Mouse (Mus musculus): Measurements from ENCODE around the gene Togaram2. TPM values are rescaled to one million over a fixed set of nuclear protein-coding genes. Genes with fewer than 3 reads are reported as not detected.
A peak's percentile ranks its signal among the peaks of the same experiment; 100 is the strongest.

The Togaram2 gene
- polyA plus RNA-seq, 1 experiment from 2014 or later = 0.50 TPM

GRCm38 (mm10) chr17:71658666-71659065, 14.4 kb upstream of the Togaram2 start:
- Histone ChIP-seq H3K36me3 (peaks cover 41% of the 10 kb centered on the region), H3K9me3 (no peaks in the 10 kb centered on the region), H3K27me3 (no peaks in the 10 kb centered on the region), H3K27ac (no peak overlapping the region), H3K4me2 (no peak overlapping the region), H3K4me3 (no peak overlapping the region), H3K4me1 (0 out of 2 replicates have a peak, but pooled peaks cover 4% of the 10 kb centered on the region), H3K9ac (no peak overlapping the region)
- no peak for ATAC-seq (ENCODE audit: insufficient number of reproducible peaks, low FRiP score, low TSS enrichment, low read depth)
- 93% methylated on average over 10 of the region's 10 CpGs for WGBS

GRCm38 (mm10) chr17:71660390-71660789, 12.7 kb upstream of the Togaram2 start:
- 34% methylated on average over 1 of the region's 1 CpGs for WGBS
- no peak overlapping the region for H3K27ac ChIP-seq
- no peaks in the 10 kb centered on the region for H3K27me3 ChIP-seq
- H3K4me3 ChIP-seq = no peak overlapping the region
- no peaks in the 10 kb centered on the region for H3K9me3 ChIP-seq
- no peak overlapping the region for H3K4me2 ChIP-seq
- ATAC-seq (ENCODE audit: insufficient number of reproducible peaks, low FRiP score, low TSS enrichment, low read depth) = no peak
- H3K36me3 ChIP-seq = peaks cover 32% of the 10 kb centered on the region
- no peak overlapping the region for H3K9ac ChIP-seq
- H3K4me1 ChIP-seq = 0 out of 2 replicates have a peak, but pooled peaks cover 4% of the 10 kb centered on the region

- Histone ChIP-seq H3K27me3 (no peaks in the 10 kb centered on the region), H3K4me1 (0 out of 2 replicates have a peak, but pooled peaks cover 4% of the 10 kb centered on the region), H3K9ac (0 out of 2 replicates have a peak overlapping the region, but pooled peaks have one; percentile 20), H3K4me2 (peak overlapping the region; percentile 59), H3K27ac (no peak overlapping the region), H3K9me3 (no peaks in the 10 kb centered on the region), H3K36me3 (peaks cover 13% of the 10 kb centered on the region), H3K4me3 (peak overlapping the region; percentile 37)
- 7% methylated on average over 21 of the region's 21 CpGs for WGBS
- peak; percentile 59 for ATAC-seq (ENCODE audit: insufficient number of reproducible peaks, low FRiP score, low TSS enrichment, low read depth)
Observed at GRCm38 (mm10) chr17:71662751-71663250, 10.3 kb upstream of the Togaram2 start.

GRCm38 (mm10) chr17:71663491-71663890, 9.6 kb upstream of the Togaram2 start:
- no peaks in the 10 kb centered on the region for H3K27me3 ChIP-seq
- peaks cover 10% of the 10 kb centered on the region for H3K36me3 ChIP-seq
- no peak overlapping the region for H3K4me2 ChIP-seq
- H3K4me1 ChIP-seq = 0 out of 2 replicates have a peak, but pooled peaks cover 4% of the 10 kb centered on the region
- H3K27ac ChIP-seq = no peak overlapping the region
- ATAC-seq (ENCODE audit: insufficient number of reproducible peaks, low FRiP score, low TSS enrichment, low read depth) = no peak
- no peaks in the 10 kb centered on the region for H3K9me3 ChIP-seq
- no peak overlapping the region for H3K4me3 ChIP-seq
- no peak overlapping the region for H3K9ac ChIP-seq
- 76% methylated on average over 6 of the region's 6 CpGs for WGBS

GRCm38 (mm10) chr17:71664172-71664571, 8.9 kb upstream of the Togaram2 start:
- H3K27me3 ChIP-seq = no peaks in the 10 kb centered on the region
- no peak for ATAC-seq (ENCODE audit: insufficient number of reproducible peaks, low FRiP score, low TSS enrichment, low read depth)
- WGBS = 63% methylated on average over 1 of the region's 1 CpGs
- no peaks in the 10 kb centered on the region for H3K9me3 ChIP-seq
- no peak overlapping the region for H3K4me3 ChIP-seq
- no peak overlapping the region for H3K27ac ChIP-seq
- H3K36me3 ChIP-seq = 0 out of 2 replicates have a peak, but pooled peaks cover 4% of the 10 kb centered on the region
- H3K4me2 ChIP-seq = no peak overlapping the region
- H3K9ac ChIP-seq = no peak overlapping the region
- H3K4me1 ChIP-seq = 0 out of 2 replicates have a peak, but pooled peaks cover 4% of the 10 kb centered on the region

GRCm38 (mm10) chr17:71665201-71665600, 7.9 kb upstream of the Togaram2 start:
- Histone ChIP-seq H3K4me2 (no peak overlapping the region), H3K27ac (no peak overlapping the region), H3K9me3 (no peaks in the 10 kb centered on the region), H3K36me3 (no peaks in the 10 kb centered on the region), H3K9ac (no peak overlapping the region), H3K4me3 (no peak overlapping the region), H3K4me1 (0 out of 2 replicates have a peak, but pooled peaks cover 4% of the 10 kb centered on the region), H3K27me3 (no peaks in the 10 kb centered on the region)
- WGBS = 83% methylated on average over 4 of the region's 4 CpGs
- ATAC-seq (ENCODE audit: insufficient number of reproducible peaks, low FRiP score, low TSS enrichment, low read depth) = no peak

GRCm38 (mm10) chr17:71669511-71669910, 3.5 kb upstream of the Togaram2 start:
- Histone ChIP-seq H3K9ac (no peak overlapping the region), H3K27me3 (no peaks in the 10 kb centered on the region), H3K27ac (no peak overlapping the region), H3K4me1 (no peaks in the 10 kb centered on the region), H3K9me3 (no peaks in the 10 kb centered on the region), H3K4me2 (no peak overlapping the region), H3K4me3 (no peak overlapping the region), H3K36me3 (no peaks in the 10 kb centered on the region)
- 78% methylated on average over 5 of the region's 5 CpGs for WGBS
- no peak for ATAC-seq (ENCODE audit: insufficient number of reproducible peaks, low FRiP score, low TSS enrichment, low read depth)

- Histone ChIP-seq H3K9ac (no peak overlapping the region), H3K9me3 (no peaks in the 10 kb centered on the region), H3K4me3 (no peak overlapping the region), H3K4me2 (no peak overlapping the region), H3K27ac (no peak overlapping the region), H3K4me1 (no peaks in the 10 kb centered on the region), H3K36me3 (no peaks in the 10 kb centered on the region), H3K27me3 (no peaks in the 10 kb centered on the region)
- ATAC-seq (ENCODE audit: insufficient number of reproducible peaks, low FRiP score, low TSS enrichment, low read depth) = no peak
- 59% methylated on average over 17 of the region's 17 CpGs for WGBS
Observed at GRCm38 (mm10) chr17:71671840-71672546, 1.1 kb upstream of the Togaram2 start.

- no peak for ATAC-seq (ENCODE audit: insufficient number of reproducible peaks, low FRiP score, low TSS enrichment, low read depth)
- Histone ChIP-seq H3K27me3 (no peaks in the 10 kb centered on the region), H3K9ac (no peak overlapping the region), H3K4me3 (no peak overlapping the region), H3K4me2 (no peak overlapping the region), H3K4me1 (no peaks in the 10 kb centered on the region), H3K36me3 (no peaks in the 10 kb centered on the region), H3K9me3 (no peaks in the 10 kb centered on the region), H3K27ac (no peak overlapping the region)
- 69% methylated on average over 9 of the region's 9 CpGs for WGBS
Observed at GRCm38 (mm10) chr17:71673936-71674335, 875 bp downstream of the Togaram2 start.

- ATAC-seq (ENCODE audit: insufficient number of reproducible peaks, low FRiP score, low TSS enrichment, low read depth) = no peak
- 86% methylated on average over 18 of the region's 18 CpGs for WGBS
Observed at GRCm38 (mm10) chr17:71674886-71675285, 1.8 kb downstream of the Togaram2 start.

GRCm38 (mm10) chr17:71681666-71682065, 8.6 kb downstream of the Togaram2 start:
- Histone ChIP-seq H3K4me1 (peaks cover 11% of the 10 kb centered on the region; the same call in 1 of the 2 replicates), H3K4me3 (no peak overlapping the region), H3K36me3 (no peaks in the 10 kb centered on the region), H3K4me2 (no peak overlapping the region), H3K27ac (no peak overlapping the region), H3K9me3 (no peaks in the 10 kb centered on the region), H3K27me3 (no peaks in the 10 kb centered on the region), H3K9ac (no peak overlapping the region)
- 71% methylated on average over 14 of the region's 14 CpGs for WGBS
- ATAC-seq (ENCODE audit: insufficient number of reproducible peaks, low FRiP score, low TSS enrichment, low read depth) = no peak

More at GRCm38 (mm10) chr17:71674886-71675285, 1.8 kb downstream of the Togaram2 start:
- Histone ChIP-seq H3K36me3 (no peaks in the 10 kb centered on the region), H3K4me1 (peaks cover 4% of the 10 kb centered on the region; the same call in 1 of the 2 replicates), H3K9ac (no peak overlapping the region), H3K9me3 (no peaks in the 10 kb centered on the region), H3K27me3 (no peaks in the 10 kb centered on the region), H3K4me2 (no peak overlapping the region), H3K27ac (no peak overlapping the region), H3K4me3 (no peak overlapping the region)

- no peaks in the 10 kb centered on the region for H3K9me3 ChIP-seq
- 84% methylated on average over 4 of the region's 4 CpGs for WGBS
- no peaks in the 10 kb centered on the region for H3K36me3 ChIP-seq
- H3K27ac ChIP-seq = no peak overlapping the region
- no peak overlapping the region for H3K4me3 ChIP-seq
- peaks cover 11% of the 10 kb centered on the region; the same call in 1 of the 2 replicates for H3K4me1 ChIP-seq
- no peak overlapping the region for H3K9ac ChIP-seq
- ATAC-seq (ENCODE audit: insufficient number of reproducible peaks, low FRiP score, low TSS enrichment, low read depth) = no peak
- no peak overlapping the region for H3K4me2 ChIP-seq
- H3K27me3 ChIP-seq = no peaks in the 10 kb centered on the region
Observed at GRCm38 (mm10) chr17:71682379-71682778, 9.3 kb downstream of the Togaram2 start.

All from limb, embryonic 15.5 days (tissue).